Mouse (Mus musculus): ENCODE data around the gene Oas1g. TPM values are rescaled to one million over a fixed set of nuclear protein-coding genes. Genes with fewer than 3 reads are reported as not detected.
"Not testable (repeated sequence)": the region's sequence is repeated elsewhere in the genome, so short reads cannot be mapped to it uniquely, and the experiment has no call there.

Gene Oas1g
- polyA plus RNA-seq, 1 experiment, result 1.5 TPM

GRCm38 (mm10) chr5:120895231-120895900 is 8.0 kb upstream of the Oas1g start:
- Histone ChIP-seq H3K9me3 (replicated peaks; ENCODE audit: control insufficient read depth, insufficient read depth, low read length, poor library complexity, severe bottlenecking) (peaks cover 14% of the 10 kb centered on the region), H3K27ac (ENCODE audit: insufficient read depth, low read length) (peak overlapping the region; percentile 76), H3K4me3 (ENCODE audit: low read depth, low read length) (no peak overlapping the region), H3K27me3 (ENCODE audit: control insufficient read depth, insufficient read depth, low read length, poor library complexity, severe bottlenecking) (no peaks in the 10 kb centered on the region), H3K4me1 (ENCODE audit: control insufficient read depth, insufficient read depth, low read length) (no peaks in the 10 kb centered on the region), H3K36me3 (ENCODE audit: control insufficient read depth, insufficient read depth, low read length, poor library complexity, severe bottlenecking) (no peaks in the 10 kb centered on the region), H3K9ac (ENCODE audit: low read depth, poor library complexity, severe bottlenecking) (no peak overlapping the region)
- TF ChIP-seq CTCF (IDR thresholded peaks at IDR 0.05; ENCODE audit: low read depth, low read length), result no peak
- TF ChIP-seq EP300 (IDR thresholded peaks at IDR 0.05; ENCODE audit: insufficient read depth, low read depth, low read length), result no peak
- no peak for TF ChIP-seq POLR2A (IDR thresholded peaks at IDR 0.05; ENCODE audit: insufficient read depth, low read length)

- not testable (repeated sequence) for H3K27ac ChIP-seq (ENCODE audit: insufficient read depth, low read length); H3K9ac ChIP-seq (ENCODE audit: low read depth, poor library complexity, severe bottlenecking); H3K4me3 ChIP-seq (ENCODE audit: low read depth, low read length); H3K27me3 ChIP-seq (ENCODE audit: control insufficient read depth, insufficient read depth, low read length, poor library complexity, severe bottlenecking); H3K36me3 ChIP-seq (ENCODE audit: control insufficient read depth, insufficient read depth, low read length, poor library complexity, severe bottlenecking); H3K4me1 ChIP-seq (ENCODE audit: control insufficient read depth, insufficient read depth, low read length)
- H3K9me3 ChIP-seq (replicated peaks; ENCODE audit: control insufficient read depth, insufficient read depth, low read length, poor library complexity, severe bottlenecking), result peaks cover 14% of the 10 kb centered on the region
Measured at GRCm38 (mm10) chr5:120894692-120895091, 7.3 kb upstream of the Oas1g start.

GRCm38 (mm10) chr5:120893866-120894265 is 6.5 kb upstream of the Oas1g start:
- Histone ChIP-seq H3K27ac (ENCODE audit: insufficient read depth, low read length) (peak overlapping the region; percentile 56), H3K9me3 (replicated peaks; ENCODE audit: control insufficient read depth, insufficient read depth, low read length, poor library complexity, severe bottlenecking) (peaks cover 14% of the 10 kb centered on the region)
- H3K9ac ChIP-seq (ENCODE audit: low read depth, poor library complexity, severe bottlenecking); H3K27me3 ChIP-seq (ENCODE audit: control insufficient read depth, insufficient read depth, low read length, poor library complexity, severe bottlenecking); H3K4me3 ChIP-seq (ENCODE audit: low read depth, low read length); H3K4me1 ChIP-seq (ENCODE audit: control insufficient read depth, insufficient read depth, low read length); H3K36me3 ChIP-seq (ENCODE audit: control insufficient read depth, insufficient read depth, low read length, poor library complexity, severe bottlenecking): not testable (repeated sequence)

GRCm38 (mm10) chr5:120892243-120892660 is 4.8 kb upstream of the Oas1g start:
- H3K9me3 ChIP-seq (replicated peaks; ENCODE audit: control insufficient read depth, insufficient read depth, low read length, poor library complexity, severe bottlenecking), result peaks cover 14% of the 10 kb centered on the region
- no peaks in the 10 kb centered on the region for H3K36me3 ChIP-seq (ENCODE audit: control insufficient read depth, insufficient read depth, low read length, poor library complexity, severe bottlenecking)
- H3K27ac ChIP-seq (ENCODE audit: insufficient read depth, low read length), result no peak overlapping the region
- H3K4me1 ChIP-seq (ENCODE audit: control insufficient read depth, insufficient read depth, low read length), result no peaks in the 10 kb centered on the region
- H3K9ac ChIP-seq (ENCODE audit: low read depth, poor library complexity, severe bottlenecking), result no peak overlapping the region
- no peaks in the 10 kb centered on the region for H3K27me3 ChIP-seq (ENCODE audit: control insufficient read depth, insufficient read depth, low read length, poor library complexity, severe bottlenecking)
- no peak for TF ChIP-seq CTCF (IDR thresholded peaks at IDR 0.05; ENCODE audit: low read depth, low read length)
- no peak for TF ChIP-seq EP300 (IDR thresholded peaks at IDR 0.05; ENCODE audit: insufficient read depth, low read depth, low read length)
- no peak for TF ChIP-seq POLR2A (IDR thresholded peaks at IDR 0.05; ENCODE audit: insufficient read depth, low read length)
- H3K4me3 ChIP-seq (ENCODE audit: low read depth, low read length), result no peak overlapping the region

GRCm38 (mm10) chr5:120891566-120892242 is 4.3 kb upstream of the Oas1g start:
- H3K9ac ChIP-seq (ENCODE audit: low read depth, poor library complexity, severe bottlenecking); H3K4me3 ChIP-seq (ENCODE audit: low read depth, low read length); H3K4me1 ChIP-seq (ENCODE audit: control insufficient read depth, insufficient read depth, low read length); H3K27me3 ChIP-seq (ENCODE audit: control insufficient read depth, insufficient read depth, low read length, poor library complexity, severe bottlenecking); H3K27ac ChIP-seq (ENCODE audit: insufficient read depth, low read length); H3K36me3 ChIP-seq (ENCODE audit: control insufficient read depth, insufficient read depth, low read length, poor library complexity, severe bottlenecking): not testable (repeated sequence)
- H3K9me3 ChIP-seq (replicated peaks; ENCODE audit: control insufficient read depth, insufficient read depth, low read length, poor library complexity, severe bottlenecking), result peaks cover 14% of the 10 kb centered on the region

- H3K27ac ChIP-seq (ENCODE audit: insufficient read depth, low read length), result no peak overlapping the region
- no peak overlapping the region for H3K4me3 ChIP-seq (ENCODE audit: low read depth, low read length)
- peaks cover 14% of the 10 kb centered on the region for H3K9me3 ChIP-seq (replicated peaks; ENCODE audit: control insufficient read depth, insufficient read depth, low read length, poor library complexity, severe bottlenecking)
- H3K4me1 ChIP-seq (ENCODE audit: control insufficient read depth, insufficient read depth, low read length), result no peaks in the 10 kb centered on the region
- no peak overlapping the region for H3K9ac ChIP-seq (ENCODE audit: low read depth, poor library complexity, severe bottlenecking)
- H3K27me3 ChIP-seq (ENCODE audit: control insufficient read depth, insufficient read depth, low read length, poor library complexity, severe bottlenecking), result no peaks in the 10 kb centered on the region
- TF ChIP-seq POLR2A (IDR thresholded peaks at IDR 0.05; ENCODE audit: insufficient read depth, low read length) (no peak), CTCF (IDR thresholded peaks at IDR 0.05; ENCODE audit: low read depth, low read length) (no peak), EP300 (IDR thresholded peaks at IDR 0.05; ENCODE audit: insufficient read depth, low read depth, low read length) (no peak)
- no peaks in the 10 kb centered on the region for H3K36me3 ChIP-seq (ENCODE audit: control insufficient read depth, insufficient read depth, low read length, poor library complexity, severe bottlenecking)
Measured at GRCm38 (mm10) chr5:120890991-120891390, 3.6 kb upstream of the Oas1g start.

All from ES-Bruce4 (cell line).